ENCODE assay signal across 7 mouse cellular contexts in the genomic region with DNA sequence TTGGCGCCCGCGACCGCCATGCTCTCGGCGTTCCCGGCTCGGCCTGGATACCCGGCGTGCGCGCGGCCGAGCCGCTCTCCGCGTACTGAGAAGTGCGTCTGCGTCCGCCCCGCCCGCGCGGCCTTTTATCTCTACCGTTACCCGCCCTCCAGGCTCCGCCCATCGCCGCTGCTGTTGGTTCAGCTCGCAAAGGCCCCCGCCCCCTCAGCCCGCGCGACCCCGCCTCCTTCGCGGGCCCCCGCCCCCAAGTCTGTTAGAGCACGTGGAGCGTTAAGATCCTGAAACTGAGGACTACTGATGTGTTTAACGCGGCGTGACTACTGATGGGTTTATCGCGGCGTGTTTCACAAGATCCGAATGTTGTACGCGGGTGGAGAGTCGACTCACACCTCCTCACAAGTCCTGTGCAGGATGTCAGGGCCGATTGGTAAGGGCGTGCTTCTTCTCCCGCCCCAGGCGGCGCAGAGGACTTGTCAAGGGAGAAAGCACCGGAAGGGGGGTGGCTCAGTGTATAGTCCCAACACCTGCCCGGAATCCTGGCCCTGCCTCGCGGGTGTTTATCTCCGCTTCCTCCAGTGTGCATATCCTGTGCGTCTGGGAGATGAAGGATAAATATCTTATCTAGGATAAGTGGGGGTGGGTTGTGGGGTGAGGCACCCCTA. TPM values are rescaled to one million over a fixed set of nuclear protein-coding genes. Genes with fewer than 3 reads are reported as not detected.
DNase-seq lines count a peak whose midpoint lies in the region; ATAC-seq and TF ChIP-seq lines count a peak whose summit lies in the region.

TSS of gene Slc7a5 (minus strand) at position 108 of the 662 bp plus-strand sequence.

- peaks cover 18% of the 10 kb centered on the region for H3K4me1 ChIP-seq in embryonic facial prominence, embryonic 12.5 days
- H3K4me1 ChIP-seq in kidney, adult 2 months (ENCODE audit: control insufficient read depth, insufficient read depth, low read length): no peaks in the 10 kb centered on the region
- H3K4me1 ChIP-seq in limb, embryonic 12.5 days (replicated peaks): peaks cover 24% of the 10 kb centered on the region
- H3K4me1 ChIP-seq in midbrain, embryonic 15.5 days: peaks cover 34% of the 10 kb centered on the region
- peaks cover 4% of the 10 kb centered on the region; the same call in 1 of the 2 replicates for H3K4me1 ChIP-seq in spleen, adult 2 months (ENCODE audit: control insufficient read depth, insufficient read depth, insufficient read length)

- no peak within 1 kb of the TSS for H3K27ac ChIP-seq in embryonic facial prominence, embryonic 12.5 days
- H3K27ac ChIP-seq in kidney, adult 2 months (ENCODE audit: insufficient read depth, low read depth, low read length): no peak within 1 kb of the TSS
- H3K27ac ChIP-seq in limb, embryonic 12.5 days: no peak within 1 kb of the TSS
- H3K27ac ChIP-seq in midbrain, embryonic 15.5 days: peak within 1 kb of the TSS; percentile 69
- H3K27ac ChIP-seq in spleen, adult 2 months (ENCODE audit: insufficient read depth, low read length): 0 out of 2 replicates have a peak within 1 kb of the TSS, but pooled peaks have one; percentile 10

- peak; percentile 99 for DNase-seq in adrenal gland, postnatal 25 days
- DNase-seq in heart, adult 18-20 months: peak; percentile 97
- DNase-seq in kidney, adult 2 months: peak; percentile 97
- DNase-seq in spleen, adult 2 months (ENCODE audit: low read depth in 1 of 2, low spot score in 2 of 2): peak; percentile 92 to 95

- peak within 1 kb of the TSS; percentile 95 for H3K4me2 ChIP-seq in embryonic facial prominence, embryonic 12.5 days (replicated peaks)
- peak within 1 kb of the TSS; percentile 97 for H3K4me2 ChIP-seq in limb, embryonic 12.5 days
- peak within 1 kb of the TSS; percentile 93 for H3K4me2 ChIP-seq in midbrain, embryonic 15.5 days

- peak within 1 kb of the TSS; percentile 73 for H3K4me3 ChIP-seq in embryonic facial prominence, embryonic 12.5 days
- H3K4me3 ChIP-seq in kidney, adult 2 months (ENCODE audit: insufficient read depth, low read depth, low read length): peak within 1 kb of the TSS; percentile 69
- H3K4me3 ChIP-seq in limb, embryonic 12.5 days (replicated peaks): peak within 1 kb of the TSS; percentile 76
- H3K4me3 ChIP-seq in midbrain, embryonic 15.5 days: peak within 1 kb of the TSS; percentile 86
- peak within 1 kb of the TSS; percentile 85 for H3K4me3 ChIP-seq in spleen, adult 2 months (ENCODE audit: extremely low read depth, insufficient read depth, insufficient read length)

- H3K36me3 ChIP-seq in embryonic facial prominence, embryonic 12.5 days: no peaks in the 10 kb centered on the region
- no peaks in the 10 kb centered on the region for H3K36me3 ChIP-seq in kidney, adult 2 months (ENCODE audit: control insufficient read depth, insufficient read depth, low read length)
- no peaks in the 10 kb centered on the region for H3K36me3 ChIP-seq in limb, embryonic 12.5 days
- no peaks in the 10 kb centered on the region for H3K36me3 ChIP-seq in midbrain, embryonic 15.5 days (replicated peaks)
- H3K36me3 ChIP-seq in spleen, adult 2 months (ENCODE audit: control insufficient read depth, insufficient read depth, low read length): no peaks in the 10 kb centered on the region

- WGBS in embryonic facial prominence, embryonic 12.5 days: under 1% methylated on average over 58 of the region's 61 CpGs
- 2% methylated on average over 61 of the region's 61 CpGs for WGBS in kidney, adult 2 months
- WGBS in limb, embryonic 12.5 days: under 1% methylated on average over 61 of the region's 61 CpGs
- under 1% methylated on average over 56 of the region's 61 CpGs for WGBS in midbrain, embryonic 15.5 days
- WGBS in spleen, adult 2 months: 2% methylated on average over 49 of the region's 61 CpGs

- H3K9ac ChIP-seq in embryonic facial prominence, embryonic 12.5 days: peak within 1 kb of the TSS; percentile 56
- H3K9ac ChIP-seq in limb, embryonic 12.5 days (replicated peaks): peak within 1 kb of the TSS; percentile 66
- H3K9ac ChIP-seq in midbrain, embryonic 15.5 days: peak within 1 kb of the TSS; percentile 73

- ATAC-seq in embryonic facial prominence, embryonic 12.5 days (ENCODE audit: insufficient number of reproducible peaks, insufficient read depth, low FRiP score, low TSS enrichment): peak; percentile 78
- peak; percentile 91 for ATAC-seq in limb, embryonic 12.5 days (ENCODE audit: insufficient number of reproducible peaks, insufficient read depth, low FRiP score, low TSS enrichment, low read depth)
- peak; percentile 92 for ATAC-seq in midbrain, embryonic 15.5 days (replicated peaks)

- peak; percentile 69 for TF ChIP-seq POLR2A in kidney, adult 2 months (IDR thresholded peaks at IDR 0.05; ENCODE audit: low read depth, low read length)
- peak; percentile 93 for TF ChIP-seq POLR2A in spleen, adult 2 months (IDR thresholded peaks at IDR 0.05; ENCODE audit: low read depth, low read length)

- no peak for TF ChIP-seq CTCF in kidney, adult 2 months (conservative IDR thresholded peaks at IDR 0.05; ENCODE audit: insufficient read depth, insufficient read length, low read depth, low read length)
- no peak for TF ChIP-seq CTCF in spleen, adult 2 months (IDR thresholded peaks at IDR 0.05; ENCODE audit: extremely low read depth, insufficient read depth, insufficient read length, insufficient replicate concordance)

- no peaks in the 10 kb centered on the region for H3K9me3 ChIP-seq in embryonic facial prominence, embryonic 12.5 days
- no peaks in the 10 kb centered on the region for H3K9me3 ChIP-seq in limb, embryonic 12.5 days
- H3K9me3 ChIP-seq in midbrain, embryonic 15.5 days: no peaks in the 10 kb centered on the region

- no peaks in the 10 kb centered on the region for H3K27me3 ChIP-seq in embryonic facial prominence, embryonic 12.5 days
- H3K27me3 ChIP-seq in kidney, adult 2 months (replicated peaks; ENCODE audit: control insufficient read depth, insufficient read depth, low read length): no peaks in the 10 kb centered on the region
- H3K27me3 ChIP-seq in limb, embryonic 12.5 days: peaks cover 32% of the 10 kb centered on the region
- H3K27me3 ChIP-seq in midbrain, embryonic 15.5 days (replicated peaks): peaks cover 7% of the 10 kb centered on the region; the same call in 1 of the 2 replicates
- no peaks in the 10 kb centered on the region for H3K27me3 ChIP-seq in spleen, adult 2 months (ENCODE audit: control insufficient read depth, insufficient read depth, low read length)

RNA-seq across cellular contexts. Expression of gene Slc7a5, which starts in this region (rescaled TPM):
- 56.6 and 57.8 TPM in 2 replicates for total RNA-seq in adrenal gland, postnatal 25 days (2021)
- polyA plus RNA-seq in embryonic facial prominence, embryonic 12.5 days (2016; fragmentation: Nextera tagmentation; extraction: Ambion mirVana): 17.4 and 17.5 TPM in 2 replicates
- total RNA-seq in heart, adult 18-20 months (2021): 1 to 10 TPM; 4.1 to 4.8 TPM
- polyA plus RNA-seq in kidney, adult 2 months (2012; rRNA removed): 4.3 and 4.6 TPM in 2 replicates
- polyA plus RNA-seq in limb, embryonic 12.5 days (2016; fragmentation: Nextera tagmentation; extraction: Ambion mirVana): 13.4 and 18.2 TPM in 2 replicates
- polyA plus RNA-seq in midbrain, embryonic 15.5 days (2015; fragmentation: Nextera tagmentation; extraction: Ambion mirVana): 55.5 and 58.3 TPM in 2 replicates
- 41.9 and 45.0 TPM in 2 replicates for polyA plus RNA-seq in spleen, adult 2 months (2012; rRNA removed)

Comparison
In these comparisons a context has a peak if more than half of its experiments do, and no peak if none do; other contexts are left out.
1. H3K27ac ChIP-seq: peak in midbrain, embryonic 15.5 days (single experiment) and spleen, adult 2 months (single experiment); none in embryonic facial prominence, embryonic 12.5 days (single experiment), kidney, adult 2 months (single experiment) and limb, embryonic 12.5 days (single experiment).
2. Peak in every context shown above with its lines, with median percentiles within 50 percentile points of each other: DNase-seq, ATAC-seq, H3K4me2 ChIP-seq, H3K4me3 ChIP-seq and H3K9ac ChIP-seq.